Mouse (Mus musculus) heart, postnatal 36 days (tissue): ENCODE data around the gene Cdk6. TPM values are rescaled to one million over a fixed set of nuclear protein-coding genes. Genes with fewer than 3 reads are reported as not detected.
"Not testable (repeated sequence)": the region's sequence is repeated elsewhere in the genome, so short reads cannot be mapped to it uniquely, and the experiment has no call there.

Experiments used
- DNase-seq, 2 experiments: peaks; one replicate each; pipeline ENCODE4 v3.0.0; 2021 to 2022
- intact Hi-C: fragments of 180-260 bp; cut with DNase I; formaldehyde crosslinking; loops from one replicate; pipeline ENCODE4 v1.15.1; 2025
- total RNA-seq, 2 experiments: library from RNA; stranded (reverse); gene quantifications; 2 replicates each; pipeline ENCODE4 v1.2.3; 2021

Gene Cdk6
- total RNA-seq, 2 experiments from 2014 or later: 10.6 to 14.0 TPM

DNA sequence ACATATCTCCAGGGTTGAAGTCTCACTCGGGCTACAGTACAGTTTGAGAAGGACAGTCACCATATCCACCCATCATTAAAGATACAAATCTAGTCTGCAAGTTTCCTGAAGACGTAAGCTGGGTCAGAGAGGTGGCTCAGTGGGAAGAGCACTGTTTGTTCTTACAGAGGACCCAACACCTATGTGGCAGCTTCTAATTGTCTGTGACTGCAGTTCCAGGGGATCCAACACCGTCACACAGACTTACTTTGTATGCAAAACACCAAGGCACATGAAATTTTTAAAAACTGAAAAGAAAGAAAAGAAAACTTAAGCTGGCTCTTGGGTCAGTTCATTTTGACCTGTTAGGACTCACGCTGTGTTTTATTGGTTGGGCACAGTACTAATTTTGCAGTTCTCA lies 162.1 kb downstream of the Cdk6 start:
- no peak for DNase-seq
- intact Hi-C loops: no loop called here

DNA sequence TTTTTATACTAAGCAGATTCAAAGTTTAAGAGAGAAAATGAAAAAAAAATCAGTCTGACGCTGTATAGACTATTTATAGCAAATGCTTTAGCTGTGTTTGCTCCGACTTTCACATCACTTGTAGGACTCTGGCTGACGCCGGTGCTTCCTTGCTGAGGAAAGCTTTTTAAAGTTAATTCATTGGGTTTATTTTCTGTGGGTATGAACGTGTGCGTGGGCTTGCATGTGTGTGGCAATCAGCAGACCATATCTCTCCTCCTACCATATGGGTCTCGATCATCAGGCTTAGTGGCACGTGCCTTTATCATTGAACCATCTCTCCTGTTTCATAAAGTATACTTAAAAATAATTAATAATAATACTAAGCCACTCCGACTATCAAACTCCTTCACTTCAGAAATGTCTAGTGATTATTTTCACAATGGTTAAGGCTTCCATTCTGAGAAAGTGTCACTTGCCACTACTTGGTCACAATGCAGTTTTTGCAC lies 162.6 kb downstream of the Cdk6 start:
- intact Hi-C loops: no loop called here
- no peak for DNase-seq

DNA sequence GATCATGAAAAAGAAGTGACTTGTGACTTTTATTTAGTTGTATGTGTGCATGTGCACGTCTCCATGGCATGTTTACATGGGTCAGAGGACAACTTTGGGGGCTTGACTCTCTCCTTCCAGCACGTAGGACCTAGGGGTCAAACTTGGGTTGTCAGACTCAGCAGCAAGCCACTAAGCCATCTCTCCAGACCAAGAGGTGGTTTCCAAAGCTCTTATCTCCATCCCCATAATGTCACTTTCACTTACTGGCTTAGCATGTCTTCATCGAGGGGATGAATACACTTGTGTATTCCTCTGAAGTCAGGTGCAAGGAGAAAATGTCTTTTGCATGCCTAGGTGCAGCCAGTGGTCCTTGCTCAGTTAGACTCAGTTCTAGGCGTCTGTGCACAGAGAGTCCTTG lies 163.2 kb downstream of the Cdk6 start:
- no peak for DNase-seq
- intact Hi-C loops: no loop called here

DNA sequence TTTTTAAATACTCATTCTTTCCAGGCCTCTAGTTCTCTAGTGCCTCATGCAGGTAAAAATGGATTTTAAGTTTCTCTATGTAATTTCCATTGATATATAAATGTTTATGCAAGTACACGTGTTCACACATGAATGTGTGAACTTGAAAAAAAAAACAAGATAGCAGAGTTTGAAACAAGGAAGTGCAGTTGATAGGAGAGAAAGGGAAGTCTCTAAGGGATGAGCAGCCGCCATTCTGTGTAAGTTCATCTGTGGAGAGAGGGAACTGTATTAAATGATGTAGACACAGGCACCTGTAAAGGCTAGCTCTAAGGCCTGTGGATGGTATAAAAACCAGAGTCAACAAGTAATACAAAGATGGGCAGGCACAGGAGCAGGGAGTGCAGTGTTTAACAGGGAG lies 164.3 kb downstream of the Cdk6 start:
- intact Hi-C loops: no loop called here
- DNase-seq: no peak

GRCm38 (mm10) chr5:3508480-3509381 lies 167.4 kb downstream of the Cdk6 start:
- DNase-seq: no peak
- intact Hi-C loops: no loop called here

- intact Hi-C loops: no loop called here
- no peak for DNase-seq
Observed at GRCm38 (mm10) chr5:3509503-3509902, 168.2 kb downstream of the Cdk6 start.

DNA sequence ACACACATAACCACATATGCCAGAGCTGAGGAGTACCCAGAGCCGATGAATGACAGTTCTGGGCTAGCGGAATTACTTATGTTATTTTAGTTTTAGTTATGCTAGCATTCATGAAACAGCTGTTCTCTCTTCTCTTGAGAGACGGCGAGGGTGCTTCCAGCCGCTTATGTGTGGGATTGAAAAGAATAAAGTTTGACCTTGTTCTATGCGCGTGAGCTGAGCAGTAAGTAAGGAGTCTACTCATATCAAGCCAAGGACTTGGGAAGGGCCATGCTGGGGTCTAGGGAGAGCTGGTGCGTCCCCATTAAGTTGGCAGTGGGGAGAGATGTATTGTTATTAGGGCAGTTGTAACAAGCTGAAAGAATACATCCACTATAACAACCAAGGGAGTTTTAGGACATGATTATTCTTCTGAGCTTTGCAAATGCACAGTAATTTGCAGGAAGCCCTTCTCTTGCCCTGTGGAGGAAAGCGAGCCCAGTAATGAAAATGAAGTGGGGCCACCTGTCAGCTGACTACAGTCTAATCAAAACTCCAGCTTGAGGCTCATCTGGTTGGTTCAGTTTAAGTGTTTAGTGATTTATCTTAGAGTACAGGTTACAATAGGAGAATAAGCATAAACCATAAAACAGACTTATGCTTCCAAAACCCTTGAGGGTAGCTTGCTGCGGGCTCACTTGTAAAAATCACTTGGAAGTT lies 170.0 kb downstream of the Cdk6 start:
- intact Hi-C loops: no loop called here

DNA sequence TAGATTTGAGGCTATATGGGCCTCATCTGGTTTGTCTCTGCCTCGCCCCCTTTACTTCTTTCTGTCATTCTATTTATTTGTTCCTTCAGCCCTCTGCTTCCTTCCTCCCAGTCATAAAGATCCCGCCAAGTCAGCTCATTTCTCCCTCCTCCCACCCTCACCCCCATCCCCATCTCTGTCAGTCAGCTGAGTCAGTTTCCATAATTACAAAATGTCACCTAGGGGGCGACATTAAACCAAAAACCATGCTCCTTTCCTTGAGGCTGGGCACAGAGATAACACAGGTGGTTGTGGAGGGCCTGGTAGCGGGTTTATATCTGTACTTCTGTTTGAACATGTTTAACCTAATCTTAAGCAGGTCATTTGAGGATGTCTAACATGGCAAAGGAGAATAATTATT lies 171.3 kb downstream of the Cdk6 start:
- no peak for DNase-seq
- intact Hi-C loops: no loop called here

More for the DNA sequence above, 170.0 kb downstream of the Cdk6 start:
- DNase-seq: no peak

- no peak for DNase-seq
- intact Hi-C loops: loop anchor here (5.0 kb wide), 1 partner anchor 93 kb away; no protein-coding TSS in a partner anchor
Observed at GRCm38 (mm10) chr5:3514901-3515311, 173.6 kb downstream of the Cdk6 start.

DNA sequence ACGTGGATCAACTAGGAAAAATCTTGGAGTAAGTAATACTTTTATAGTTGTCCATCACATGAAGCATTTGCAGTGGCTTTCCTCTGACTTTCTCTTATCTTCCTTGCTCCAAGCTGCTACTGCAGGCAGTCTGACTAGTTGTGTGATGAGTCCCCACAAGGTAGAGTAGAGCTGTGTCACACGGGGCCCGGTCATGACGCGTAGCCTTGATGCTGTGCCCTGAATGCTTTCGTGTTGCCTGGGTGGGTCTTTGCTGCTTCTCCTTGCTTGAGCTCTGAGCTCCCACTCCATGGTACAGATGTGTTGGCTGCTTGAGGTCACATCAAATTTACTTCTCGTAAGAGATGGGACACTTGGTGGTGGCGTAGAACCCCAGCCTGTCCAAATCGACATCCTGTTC lies 174.2 kb downstream of the Cdk6 start:
- DNase-seq: no peak
- intact Hi-C loops: loop anchor here (5.0 kb wide), 1 partner anchor 93 kb away; no protein-coding TSS in a partner anchor

DNA sequence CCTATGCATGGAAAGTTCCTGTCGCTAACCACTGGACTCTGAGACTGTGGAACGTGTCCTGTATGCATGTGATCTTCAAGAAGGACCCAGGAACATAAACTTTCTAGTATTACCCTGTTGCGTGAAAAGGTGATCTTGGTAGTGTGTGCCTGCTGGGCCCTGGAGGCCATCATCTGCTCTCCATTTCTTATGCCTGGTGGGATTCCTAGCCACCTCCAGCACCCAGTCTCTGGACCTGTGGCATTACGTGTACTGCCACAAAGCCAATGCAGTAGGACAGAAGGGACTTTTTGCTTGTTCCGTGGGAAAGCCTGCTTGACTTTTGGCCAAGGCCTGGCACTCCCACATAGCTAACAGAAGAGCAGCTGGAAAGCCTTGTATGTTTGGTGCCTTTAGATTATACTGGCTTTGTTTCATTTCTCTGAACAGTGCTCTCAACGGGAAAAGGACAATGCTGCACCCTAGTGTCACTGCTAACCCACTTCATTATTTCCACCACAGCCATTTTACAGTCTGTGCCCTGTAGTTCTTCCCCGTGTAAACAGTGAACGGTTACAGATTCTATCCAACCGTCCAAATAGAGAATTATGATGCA lies 175.3 kb downstream of the Cdk6 start:
- intact Hi-C loops: loop anchor here (1.0 to 5.0 kb wide), 4 partner anchors 94 to 366 kb away; no protein-coding TSS in a partner anchor
- DNase-seq: peak; percentile 49 to 64

DNA sequence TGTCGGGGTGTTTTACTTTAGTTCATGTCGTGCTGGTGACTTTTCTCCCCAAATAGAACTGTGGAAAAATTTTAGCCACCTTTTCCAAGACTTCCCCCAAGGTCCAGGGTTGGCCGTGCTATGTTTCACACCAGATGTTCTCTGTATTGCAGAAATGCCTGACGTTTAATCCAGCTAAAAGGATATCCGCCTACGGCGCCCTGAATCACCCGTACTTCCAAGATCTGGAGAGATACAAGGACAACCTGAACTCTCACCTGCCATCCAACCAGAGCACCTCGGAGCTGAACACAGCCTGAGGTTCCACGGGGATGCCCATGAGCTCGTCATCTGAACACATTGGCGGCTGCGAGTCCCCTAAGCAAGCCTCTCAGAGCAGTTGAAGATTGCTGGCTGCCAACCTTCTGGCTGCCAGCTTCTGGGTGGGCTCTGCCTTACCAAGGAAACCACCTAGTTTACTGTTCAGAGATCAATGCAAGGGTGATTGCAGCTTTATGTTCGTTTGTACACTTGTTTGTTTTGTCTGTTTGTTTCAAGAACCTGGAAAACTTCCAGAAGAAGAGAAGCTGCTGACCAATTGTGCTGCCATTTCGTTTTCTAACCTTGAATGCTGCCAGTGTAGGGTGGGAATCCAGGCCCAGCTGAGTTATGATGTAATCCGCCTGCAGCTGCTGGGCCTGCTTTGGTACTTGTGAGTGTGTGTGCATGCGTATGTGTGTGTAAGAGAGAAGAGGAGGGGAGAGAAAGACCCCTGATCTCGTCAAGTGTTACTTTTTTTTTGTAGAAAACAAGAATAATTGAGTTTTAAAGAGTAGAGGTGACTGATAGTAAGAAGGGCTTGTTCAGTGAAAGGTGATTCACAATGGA lies 179.4 kb downstream of the Cdk6 start:
- intact Hi-C loops: no loop called here

GRCm38 (mm10) chr5:3521741-3522140 lies 180.5 kb downstream of the Cdk6 start:
- intact Hi-C loops: no loop called here
- DNase-seq: no peak

More for the DNA sequence above, 179.4 kb downstream of the Cdk6 start:
- DNase-seq: no peak

- intact Hi-C loops: no loop called here
- DNase-seq: no peak
Observed at GRCm38 (mm10) chr5:3522826-3523225, 181.5 kb downstream of the Cdk6 start.

- intact Hi-C loops: no loop called here
- DNase-seq: no peak
Observed at GRCm38 (mm10) chr5:3527041-3527691, 185.9 kb downstream of the Cdk6 start.

- intact Hi-C loops: no loop called here
- DNase-seq: no peak
Observed at GRCm38 (mm10) chr5:3529585-3530189, 188.4 kb downstream of the Cdk6 start.

GRCm38 (mm10) chr5:3532048-3532447 lies 190.8 kb downstream of the Cdk6 start:
- intact Hi-C loops, DNase-seq: not testable (repeated sequence)

DNA sequence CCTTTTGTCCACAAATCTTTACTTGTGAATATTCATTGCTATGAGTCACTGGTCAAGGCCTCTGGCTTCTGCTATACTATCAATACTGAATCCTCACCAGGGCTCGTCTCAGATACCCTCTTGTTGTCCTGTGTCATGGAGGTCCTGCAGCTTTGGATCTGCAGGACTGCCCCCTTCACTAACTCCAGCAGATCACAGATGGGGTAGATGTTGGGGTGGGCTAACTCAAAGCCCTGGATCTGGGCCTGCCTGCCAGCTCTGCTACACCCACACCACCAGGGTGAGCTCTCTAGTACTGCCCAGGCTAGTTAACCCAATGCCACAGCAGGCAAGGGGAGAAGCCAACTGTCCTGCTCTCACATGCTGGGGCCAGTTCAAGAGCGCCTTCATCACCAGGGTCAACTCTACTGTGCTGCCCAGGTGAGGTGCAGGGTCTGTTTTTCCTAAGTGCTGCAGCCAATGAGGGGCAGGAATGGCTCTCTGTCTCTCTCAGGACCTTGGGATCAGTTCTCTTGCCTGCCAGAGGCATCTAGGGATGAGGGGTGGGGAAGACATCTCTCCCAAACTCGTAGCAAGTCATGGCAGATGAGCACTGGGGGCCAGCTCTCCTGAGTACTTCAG lies 195.4 kb downstream of the Cdk6 start:
- intact Hi-C loops: no loop called here
- DNase-seq: no peak
